ENCODE assay signal across 10 mouse cellular contexts in genomic region chr11:80522852-80523251, GRCm38 (mm10). TPM values are rescaled to one million over a fixed set of nuclear protein-coding genes. Genes with fewer than 3 reads are reported as not detected.
DNase-seq lines count a peak whose midpoint lies in the region; ATAC-seq and TF ChIP-seq lines count a peak whose summit lies in the region.
"Had no signal": no experiment of that assay in that cellular context is flagged by ENCODE, and none has a peak within 500 bp of the region (broad histone marks: within the 10 kb centered on the region; RNA-seq: fewer than 3 reads in every experiment).

No protein-coding gene starts in this region.

- H3K4me2 ChIP-seq in heart, embryonic 14.5 days (ENCODE audit: low read length): no peak overlapping the region

- no peaks in the 10 kb centered on the region for H3K27me3 ChIP-seq in MEL (ENCODE audit: control insufficient read depth in 1 of 2, insufficient read depth in 2 of 2, low read length in 2 of 2)
- H3K27me3 ChIP-seq in heart, embryonic 14.5 days (ENCODE audit: control insufficient read depth, insufficient read depth, low read length): no peaks in the 10 kb centered on the region

- ATAC-seq in heart, embryonic 14.5 days (ENCODE audit: insufficient number of reproducible peaks, insufficient read depth, low FRiP score, low read depth): no peak
- no peak for ATAC-seq in activated CD4-positive, CD25-positive, alpha-beta regulatory T cell, adult 4 months
- ATAC-seq: inflammation-experienced regulatory T-cells, adult 6 months had no signal

- no peak for TF ChIP-seq RAD21 in MEL (IDR thresholded peaks at IDR 0.05; ENCODE audit: low read depth, low read length)

- no peak for TF ChIP-seq POLR2A in MEL (IDR thresholded peaks at IDR 0.05; ENCODE audit: control insufficient read depth in 1 of 2, insufficient read depth in 1 of 2, low read depth in 1 of 2, low read length in 2 of 2, poor library complexity in 1 of 2)

- no peaks in the 10 kb centered on the region for H3K9me3 ChIP-seq in MEL (replicated peaks; ENCODE audit: insufficient read depth, low read length)
- no peaks in the 10 kb centered on the region for H3K9me3 ChIP-seq in heart, embryonic 14.5 days (ENCODE audit: control insufficient read depth, low read length)

- H3K27ac ChIP-seq in MEL (ENCODE audit: control insufficient read depth, low read depth, low read length): no peak overlapping the region; the same call in 1 of the 2 replicates
- H3K27ac ChIP-seq in heart, embryonic 14.5 days (replicated peaks in 1 of 2; ENCODE audit: control insufficient read depth in 1 of 2, insufficient read depth in 1 of 2, low read depth in 2 of 2, low read length in 2 of 2): peak overlapping the region; percentile 29 to 64; a peak in 3 of 4 replicates

- peaks cover 0 to 18% of the 10 kb centered on the region in 2 experiments; a peak in 2 of 4 replicates for H3K36me3 ChIP-seq in MEL (ENCODE audit: control insufficient read depth in 1 of 2, insufficient read depth in 2 of 2, low read length in 2 of 2)
- H3K36me3 ChIP-seq in heart, embryonic 14.5 days (ENCODE audit: control insufficient read depth, insufficient read depth, low read length): no peaks in the 10 kb centered on the region

- H3K4me1 ChIP-seq in MEL (ENCODE audit: control insufficient read depth in 1 of 2, insufficient read depth in 2 of 2, low read length in 2 of 2): peaks cover 15 to 20% of the 10 kb centered on the region in 2 experiments
- peaks cover 7 to 18% of the 10 kb centered on the region in 2 experiments for H3K4me1 ChIP-seq in heart, embryonic 14.5 days (ENCODE audit: control insufficient read depth in 2 of 2, insufficient read depth in 2 of 2, low read length in 2 of 2)

- 18% methylated on average over 2 of the region's 2 CpGs for WGBS in heart, embryonic 14.5 days

- H3K79me2 ChIP-seq in MEL (ENCODE audit: control insufficient read depth, insufficient read depth, low read length, poor library complexity): no peaks in the 10 kb centered on the region

- no peak overlapping the region for H3K4me3 ChIP-seq in MEL (ENCODE audit: control insufficient read depth in 1 of 2, insufficient read depth in 1 of 2, low read depth in 2 of 2, low read length in 2 of 2)
- no peak overlapping the region for H3K4me3 ChIP-seq in heart, embryonic 14.5 days (ENCODE audit: control insufficient read depth in 1 of 2, insufficient read depth in 1 of 2, low read depth in 1 of 2, low read length in 2 of 2)
- H3K4me3 ChIP-seq: erythroblast, embryonic 14.5 days had no signal

- TF ChIP-seq EP300 in MEL (IDR thresholded peaks at IDR 0.05; ENCODE audit: low read depth in 1 of 2, low read length in 2 of 2): peak; percentile 22 to 37; a peak in 2 of 4 replicates

- DNase-seq in kidney, adult 9 months: peak; percentile 23
- DNase-seq in kidney, adult 11 months: no peak
- DNase-seq in MEL (ENCODE audit: low read depth, low spot score): peak; percentile 58
- DNase-seq in lung, postnatal 36 days: peak; percentile 53
- DNase-seq in gastrocnemius, adult 18-20 months (ENCODE audit: low spot score): no peak
- no peak for DNase-seq in urinary bladder, postnatal 25 days (ENCODE audit: low spot score)

- TF ChIP-seq CTCF in MEL (IDR thresholded peaks at IDR 0.05 in 2 of 3, conservative IDR thresholded peaks at IDR 0.05 in 1 of 3; ENCODE audit: control insufficient read depth in 1 of 3, insufficient read depth in 1 of 3, low read depth in 2 of 3, low read length in 3 of 3, poor library complexity in 1 of 3, severe bottlenecking in 1 of 3): no peak

- H3K9ac ChIP-seq in MEL (ENCODE audit: control insufficient read depth, low read depth, low read length, poor library complexity, severe bottlenecking): no peak overlapping the region
- no peak overlapping the region for H3K9ac ChIP-seq in heart, embryonic 14.5 days (ENCODE audit: low read length)

TF ChIP-seq in MEL, 35 proteins besides CTCF, POLR2A, EP300 and RAD21:
- no peak for TF ChIP-seq POLR2AphosphoS5 (IDR thresholded peaks at IDR 0.05; ENCODE audit: borderline replicate concordance, low read depth, low read length)
- no peak for TF ChIP-seq JUND (IDR thresholded peaks at IDR 0.05; ENCODE audit: low read depth, low read length)
- no peak for TF ChIP-seq ZKSCAN1 (IDR thresholded peaks at IDR 0.05; ENCODE audit: low read depth, low read length)
- TF ChIP-seq ELF1 (IDR thresholded peaks at IDR 0.05; ENCODE audit: low read depth, low read length): no peak
- TF ChIP-seq CHD2 (IDR thresholded peaks at IDR 0.05; ENCODE audit: low read length): no peak
- TF ChIP-seq POLR2AphosphoS2 (IDR thresholded peaks at IDR 0.05; ENCODE audit: low read length): no peak
- TF ChIP-seq BHLHE40 (IDR thresholded peaks at IDR 0.05; ENCODE audit: borderline replicate concordance, low read depth, low read length): no peak
- no peak for TF ChIP-seq ZNF384 (IDR thresholded peaks at IDR 0.05; ENCODE audit: low read depth, low read length)
- TF ChIP-seq NRF1 (IDR thresholded peaks at IDR 0.05; ENCODE audit: insufficient read depth, low read depth, low read length, poor library complexity, severe bottlenecking): no peak

RNA-seq across cellular contexts. Expression of gene Cdk5r1, which starts 46.0 kb away (rescaled TPM):
- 0.88 and 1.2 TPM in 2 replicates for total RNA-seq in MEL (2012; rRNA removed)
- 1 to 10 TPM in 1 of 2 experiments, not detected in 1; 1.1 TPM for polyA plus RNA-seq in MEL (2012; ENCODE audit: insufficient read depth in 1 of 2, insufficient read length in 2 of 2, low read depth in 1 of 2, low replicate concordance in 2 of 2, missing spikeins in 1 of 2)
- polyA plus RNA-seq in heart, embryonic 14.5 days (2014; fragmentation: Nextera tagmentation; extraction: Ambion mirVana): 0.23 and 0.36 TPM in 2 replicates
- under 1 TPM; 0.89 to 0.98 TPM for polyA plus RNA-seq in activated CD4-positive, CD25-positive, alpha-beta regulatory T cell, adult 4 months (2017; shearing (Covaris generic))
- total RNA-seq in gastrocnemius, adult 18-20 months (2021): under 1 TPM; 0.25 to 0.59 TPM

Comparison
In these comparisons a context has a peak if more than half of its experiments do, and no peak if none do; other contexts are left out.
1. DNase-seq: peak in kidney, adult 9 months (single experiment), MEL (single experiment) and lung, postnatal 36 days (single experiment); none in kidney, adult 11 months (single experiment), gastrocnemius, adult 18-20 months (single experiment) and urinary bladder, postnatal 25 days (single experiment).